In genomic region chr19:18834971-18835370, GRCm38 (mm10) we compare ENCODE assay signal across 9 mouse cellular contexts.
DNase-seq lines count a peak whose midpoint lies in the region; ATAC-seq lines count a peak whose summit lies in the region.
"Had no signal": no experiment of that assay in that cellular context is flagged by ENCODE, and none has a peak within 500 bp of the region (broad histone marks: within the 10 kb centered on the region; RNA-seq: fewer than 3 reads in every experiment).

No protein-coding gene starts in this region.

- no peaks in the 10 kb centered on the region for H3K27me3 ChIP-seq in forebrain, embryonic 10.5 days (ENCODE audit: poor library complexity, severe bottlenecking)
- no peaks in the 10 kb centered on the region for H3K27me3 ChIP-seq in forebrain, embryonic 16.5 days (replicated peaks; ENCODE audit: control insufficient read depth, insufficient read depth, low read length)

- H3K27ac ChIP-seq in forebrain, embryonic 10.5 days: no peak overlapping the region
- no peak overlapping the region for H3K27ac ChIP-seq in forebrain, embryonic 16.5 days (ENCODE audit: low read length)
- H3K27ac ChIP-seq: macrophage had no signal

- peak; percentile 67 for DNase-seq in forebrain, embryonic 10.5 days (ENCODE audit: extremely low spot score, low spot score)
- peak; percentile 60 to 68 for DNase-seq in cerebellum, postnatal 36 days
- DNase-seq in gastrocnemius, postnatal 25 days: peak; percentile 7
- peak; percentile 18 to 57 for DNase-seq in layer of hippocampus, adult 8-10 months (ENCODE audit: low spot score in 2 of 2)
- DNase-seq in lung, postnatal 25 days (ENCODE audit: low spot score): peak; percentile 50
- peak; percentile 11 for DNase-seq in skeletal muscle tissue, adult 2 months (ENCODE audit: low read depth, low spot score)

- no peak overlapping the region for H3K9ac ChIP-seq in forebrain, embryonic 16.5 days (replicated peaks; ENCODE audit: low read depth, low read length)

- no peaks in the 10 kb centered on the region for H3K9me3 ChIP-seq in forebrain, embryonic 10.5 days
- H3K9me3 ChIP-seq in forebrain, embryonic 16.5 days (ENCODE audit: control insufficient read depth, low read length): no peaks in the 10 kb centered on the region

- no peak overlapping the region for H3K4me3 ChIP-seq in forebrain, embryonic 10.5 days
- no peak overlapping the region for H3K4me3 ChIP-seq in forebrain, embryonic 16.5 days (replicated peaks; ENCODE audit: low read length)

- no peaks in the 10 kb centered on the region for H3K4me1 ChIP-seq in forebrain, embryonic 10.5 days
- no peaks in the 10 kb centered on the region for H3K4me1 ChIP-seq in forebrain, embryonic 16.5 days (replicated peaks; ENCODE audit: control insufficient read depth, insufficient read depth, low read length)

- no peaks in the 10 kb centered on the region for H3K36me3 ChIP-seq in forebrain, embryonic 10.5 days (replicated peaks)
- H3K36me3 ChIP-seq in forebrain, embryonic 16.5 days (ENCODE audit: control insufficient read depth, insufficient read depth): no peaks in the 10 kb centered on the region

- WGBS in forebrain, embryonic 10.5 days: 13% methylated on average over 6 of the region's 6 CpGs
- 12% methylated on average over 6 of the region's 6 CpGs for WGBS in forebrain, embryonic 16.5 days

- ATAC-seq in forebrain, embryonic 16.5 days: no peak
- ATAC-seq in activated CD4-positive, CD25-positive, alpha-beta regulatory T cell, adult 4 months: peak; percentile 75

- no peak overlapping the region for H3K4me2 ChIP-seq in forebrain, embryonic 16.5 days (ENCODE audit: low read length)

Comparison
In these comparisons a context has a peak if more than half of its experiments do, and no peak if none do; other contexts are left out.
1. DNase-seq: peak in every context shown above with its lines; median percentile 67 in forebrain, embryonic 10.5 days; 64 in cerebellum, postnatal 36 days; 50 in lung, postnatal 25 days; 38 in layer of hippocampus, adult 8-10 months; 11 in skeletal muscle tissue, adult 2 months; 7 in gastrocnemius, postnatal 25 days.